Mouse (Mus musculus): ENCODE measurements at regions not wholly inside any gene's neighbourhood (a gene's known extent, or its start where the extent isn't known, plus 50 kb on each side); places are given as distances from the start of the nearest gene placed in this dataset.

GRCm38 (mm10) chr2:51464356-51464755, 163.0 kb upstream of the Tas2r134 start:
- H3K4me3 ChIP-seq (ENCODE audit: low read depth, low read length) = no peak overlapping the region
- H3K4me2 ChIP-seq (ENCODE audit: low read length) = no peak overlapping the region
- H3K9ac ChIP-seq (ENCODE audit: low read length) = no peak overlapping the region
- no peaks in the 10 kb centered on the region for H3K9me3 ChIP-seq (ENCODE audit: control insufficient read depth, low read length)
- no peaks in the 10 kb centered on the region for H3K36me3 ChIP-seq (ENCODE audit: control insufficient read depth, insufficient read depth, low read length)
- H3K27ac ChIP-seq (ENCODE audit: low read depth) = no peak overlapping the region
- no peak for DNase-seq (ENCODE audit: low spot score)
- H3K4me1 ChIP-seq (replicated peaks; ENCODE audit: control insufficient read depth, insufficient read depth, low read length) = no peaks in the 10 kb centered on the region
- ATAC-seq (replicated peaks; ENCODE audit: low FRiP score, low TSS enrichment, low read depth) = no peak
- H3K27me3 ChIP-seq (replicated peaks; ENCODE audit: control insufficient read depth, insufficient read depth, low read length) = no peaks in the 10 kb centered on the region
- WGBS = 62% methylated on average over 2 of the region's 2 CpGs

GRCm38 (mm10) chr2:51460896-51461295, 166.4 kb upstream of the Tas2r134 start:
- no peaks in the 10 kb centered on the region for H3K9me3 ChIP-seq (ENCODE audit: control insufficient read depth, low read length)
- no peak overlapping the region for H3K9ac ChIP-seq (ENCODE audit: low read length)
- H3K4me1 ChIP-seq (replicated peaks; ENCODE audit: control insufficient read depth, insufficient read depth, low read length) = no peaks in the 10 kb centered on the region
- H3K27ac ChIP-seq (ENCODE audit: low read depth) = no peak overlapping the region
- no peak for ATAC-seq (replicated peaks; ENCODE audit: low FRiP score, low TSS enrichment, low read depth)
- H3K4me3 ChIP-seq (ENCODE audit: low read depth, low read length) = no peak overlapping the region
- H3K27me3 ChIP-seq (replicated peaks; ENCODE audit: control insufficient read depth, insufficient read depth, low read length) = no peaks in the 10 kb centered on the region
- no peaks in the 10 kb centered on the region for H3K36me3 ChIP-seq (ENCODE audit: control insufficient read depth, insufficient read depth, low read length)
- H3K4me2 ChIP-seq (ENCODE audit: low read length) = no peak overlapping the region
- WGBS = 63% methylated on average over 2 of the region's 2 CpGs
- DNase-seq (ENCODE audit: low spot score) = no peak

- Histone ChIP-seq H3K4me1 (replicated peaks; ENCODE audit: control insufficient read depth, insufficient read depth, low read length) (no peaks in the 10 kb centered on the region), H3K36me3 (ENCODE audit: control insufficient read depth, insufficient read depth, low read length) (no peaks in the 10 kb centered on the region), H3K4me3 (ENCODE audit: low read depth, low read length) (no peak overlapping the region), H3K4me2 (ENCODE audit: low read length) (no peak overlapping the region), H3K9me3 (ENCODE audit: control insufficient read depth, low read length) (no peaks in the 10 kb centered on the region), H3K27me3 (replicated peaks; ENCODE audit: control insufficient read depth, insufficient read depth, low read length) (no peaks in the 10 kb centered on the region), H3K27ac (ENCODE audit: low read depth) (no peak overlapping the region), H3K9ac (ENCODE audit: low read length) (no peak overlapping the region)
- WGBS = 96% methylated on average over 2 of the region's 2 CpGs
- DNase-seq (ENCODE audit: low spot score) (no peak), ATAC-seq (replicated peaks; ENCODE audit: low FRiP score, low TSS enrichment, low read depth) (no peak)
These were observed 167.8 kb upstream of the Tas2r134 start for GRCm38 (mm10) chr2:51459486-51459885.

- H3K27me3 ChIP-seq (replicated peaks; ENCODE audit: control insufficient read depth, insufficient read depth, low read length) = no peaks in the 10 kb centered on the region
- H3K9me3 ChIP-seq (ENCODE audit: control insufficient read depth, low read length) = no peaks in the 10 kb centered on the region
- H3K27ac ChIP-seq (ENCODE audit: low read depth) = no peak overlapping the region
- no peak for ATAC-seq (replicated peaks; ENCODE audit: low FRiP score, low TSS enrichment, low read depth)
- no peak overlapping the region for H3K9ac ChIP-seq (ENCODE audit: low read length)
- no peak for DNase-seq (ENCODE audit: low spot score)
- 84% methylated on average over 2 of the region's 2 CpGs for WGBS
- H3K4me1 ChIP-seq (replicated peaks; ENCODE audit: control insufficient read depth, insufficient read depth, low read length) = no peaks in the 10 kb centered on the region
- H3K36me3 ChIP-seq (ENCODE audit: control insufficient read depth, insufficient read depth, low read length) = no peaks in the 10 kb centered on the region
- H3K4me3 ChIP-seq (ENCODE audit: low read depth, low read length) = no peak overlapping the region
- no peak overlapping the region for H3K4me2 ChIP-seq (ENCODE audit: low read length)
These were observed 169.6 kb upstream of the Tas2r134 start for GRCm38 (mm10) chr2:51457717-51458116.

- no peak for DNase-seq (ENCODE audit: low spot score)
- ATAC-seq (replicated peaks; ENCODE audit: low FRiP score, low TSS enrichment, low read depth) = no peak
- Histone ChIP-seq H3K36me3 (ENCODE audit: control insufficient read depth, insufficient read depth, low read length) (no peaks in the 10 kb centered on the region), H3K27ac (ENCODE audit: low read depth) (no peak overlapping the region), H3K9me3 (ENCODE audit: control insufficient read depth, low read length) (no peaks in the 10 kb centered on the region), H3K27me3 (replicated peaks; ENCODE audit: control insufficient read depth, insufficient read depth, low read length) (no peaks in the 10 kb centered on the region), H3K4me3 (ENCODE audit: low read depth, low read length) (no peak overlapping the region), H3K4me2 (ENCODE audit: low read length) (no peak overlapping the region), H3K9ac (ENCODE audit: low read length) (no peak overlapping the region), H3K4me1 (replicated peaks; ENCODE audit: control insufficient read depth, insufficient read depth, low read length) (no peaks in the 10 kb centered on the region)
- WGBS = 82% methylated on average over 7 of the region's 7 CpGs
These were observed 174.5 kb upstream of the Tas2r134 start for GRCm38 (mm10) chr2:51452816-51453215.

- H3K27ac ChIP-seq (ENCODE audit: low read depth) = no peak overlapping the region
- no peaks in the 10 kb centered on the region for H3K27me3 ChIP-seq (replicated peaks; ENCODE audit: control insufficient read depth, insufficient read depth, low read length)
- no peak for ATAC-seq (replicated peaks; ENCODE audit: low FRiP score, low TSS enrichment, low read depth)
- no peaks in the 10 kb centered on the region for H3K4me1 ChIP-seq (replicated peaks; ENCODE audit: control insufficient read depth, insufficient read depth, low read length)
- WGBS = 92% methylated on average over 3 of the region's 3 CpGs
- H3K9me3 ChIP-seq (ENCODE audit: control insufficient read depth, low read length) = no peaks in the 10 kb centered on the region
- H3K36me3 ChIP-seq (ENCODE audit: control insufficient read depth, insufficient read depth, low read length) = no peaks in the 10 kb centered on the region
- no peak overlapping the region for H3K4me2 ChIP-seq (ENCODE audit: low read length)
- H3K4me3 ChIP-seq (ENCODE audit: low read depth, low read length) = no peak overlapping the region
- DNase-seq (ENCODE audit: low spot score) = no peak
- no peak overlapping the region for H3K9ac ChIP-seq (ENCODE audit: low read length)
These were observed 179.2 kb upstream of the Tas2r134 start for GRCm38 (mm10) chr2:51448121-51448520.

- H3K9ac ChIP-seq (ENCODE audit: low read length) = no peak overlapping the region
- H3K9me3 ChIP-seq (ENCODE audit: control insufficient read depth, low read length) = no peaks in the 10 kb centered on the region
- WGBS = 94% methylated on average over 5 of the region's 5 CpGs
- ATAC-seq (replicated peaks; ENCODE audit: low FRiP score, low TSS enrichment, low read depth) (no peak), DNase-seq (ENCODE audit: low spot score) (no peak)
- H3K27ac ChIP-seq (ENCODE audit: low read depth) = no peak overlapping the region
- H3K4me3 ChIP-seq (ENCODE audit: low read depth, low read length) = no peak overlapping the region
- H3K36me3 ChIP-seq (ENCODE audit: control insufficient read depth, insufficient read depth, low read length) = no peaks in the 10 kb centered on the region
- H3K27me3 ChIP-seq (replicated peaks; ENCODE audit: control insufficient read depth, insufficient read depth, low read length) = no peaks in the 10 kb centered on the region
- H3K4me2 ChIP-seq (ENCODE audit: low read length) = no peak overlapping the region
- H3K4me1 ChIP-seq (replicated peaks; ENCODE audit: control insufficient read depth, insufficient read depth, low read length) = no peaks in the 10 kb centered on the region
These were observed 179.7 kb upstream of the Tas2r134 start for GRCm38 (mm10) chr2:51447616-51448015.

GRCm38 (mm10) chr2:51444386-51445080, 182.8 kb upstream of the Tas2r134 start:
- DNase-seq (ENCODE audit: low spot score) = no peak
- H3K36me3 ChIP-seq (ENCODE audit: control insufficient read depth, insufficient read depth, low read length) = no peaks in the 10 kb centered on the region
- H3K9ac ChIP-seq (ENCODE audit: low read length) = no peak overlapping the region
- ATAC-seq (replicated peaks; ENCODE audit: low FRiP score, low TSS enrichment, low read depth) = no peak
- H3K27me3 ChIP-seq (replicated peaks; ENCODE audit: control insufficient read depth, insufficient read depth, low read length) = no peaks in the 10 kb centered on the region
- no peaks in the 10 kb centered on the region for H3K9me3 ChIP-seq (ENCODE audit: control insufficient read depth, low read length)
- H3K4me1 ChIP-seq (replicated peaks; ENCODE audit: control insufficient read depth, insufficient read depth, low read length) = no peaks in the 10 kb centered on the region
- H3K4me2 ChIP-seq (ENCODE audit: low read length) = no peak overlapping the region
- no peak overlapping the region for H3K27ac ChIP-seq (ENCODE audit: low read depth)
- WGBS = 57% methylated on average over 9 of the region's 9 CpGs
- H3K4me3 ChIP-seq (ENCODE audit: low read depth, low read length) = no peak overlapping the region

- DNase-seq (ENCODE audit: low spot score) = no peak
- Histone ChIP-seq H3K4me3 (ENCODE audit: low read depth, low read length) (no peak overlapping the region), H3K9me3 (ENCODE audit: control insufficient read depth, low read length) (no peaks in the 10 kb centered on the region), H3K4me2 (ENCODE audit: low read length) (no peak overlapping the region), H3K36me3 (ENCODE audit: control insufficient read depth, insufficient read depth, low read length) (no peaks in the 10 kb centered on the region), H3K9ac (ENCODE audit: low read length) (no peak overlapping the region), H3K27me3 (replicated peaks; ENCODE audit: control insufficient read depth, insufficient read depth, low read length) (no peaks in the 10 kb centered on the region), H3K27ac (ENCODE audit: low read depth) (no peak overlapping the region), H3K4me1 (replicated peaks; ENCODE audit: control insufficient read depth, insufficient read depth, low read length) (no peaks in the 10 kb centered on the region)
- no peak for ATAC-seq (replicated peaks; ENCODE audit: low FRiP score, low TSS enrichment, low read depth)
- 60% methylated on average over 3 of the region's 3 CpGs for WGBS
These were observed 183.4 kb upstream of the Tas2r134 start for GRCm38 (mm10) chr2:51443946-51444345.

Data from intestine, embryonic 14.5 days (tissue).